Mouse (Mus musculus): ENCODE measurements at regions not wholly inside any gene's neighbourhood (a gene's known extent, or its start where the extent isn't known, plus 50 kb on each side); places are given as distances from the start of the nearest gene placed in this dataset.

GRCm38 (mm10) chr15:63704636-63705035 lies 140.3 kb downstream of the Gsdmc2 start:
- Histone ChIP-seq H3K4me2 (ENCODE audit: low read depth) (no peak overlapping the region), H3K27me3 (ENCODE audit: insufficient read depth, low read length) (no peaks in the 10 kb centered on the region), H3K9ac (no peak overlapping the region), H3K4me3 (ENCODE audit: low read depth, low read length) (no peak overlapping the region), H3K4me1 (ENCODE audit: insufficient read depth) (no peaks in the 10 kb centered on the region), H3K36me3 (ENCODE audit: insufficient read depth) (no peaks in the 10 kb centered on the region), H3K27ac (ENCODE audit: low read depth, low read length) (no peak overlapping the region), H3K9me3 (ENCODE audit: low read length) (no peaks in the 10 kb centered on the region)
- no peak for TF ChIP-seq CTCF (IDR thresholded peaks at IDR 0.05; ENCODE audit: low read depth)
- ATAC-seq (no peak), DNase-seq (no peak)
- WGBS = 90% methylated on average over 8 of the region's 8 CpGs

GRCm38 (mm10) chr15:63697831-63698230 lies 147.1 kb downstream of the Gsdmc2 start:
- TF ChIP-seq CTCF (IDR thresholded peaks at IDR 0.05; ENCODE audit: low read depth) = peak; percentile 30
- Histone ChIP-seq H3K27me3 (ENCODE audit: insufficient read depth, low read length) (no peaks in the 10 kb centered on the region), H3K4me2 (ENCODE audit: low read depth) (no peak overlapping the region), H3K9me3 (ENCODE audit: low read length) (no peaks in the 10 kb centered on the region), H3K4me3 (ENCODE audit: low read depth, low read length) (no peak overlapping the region), H3K9ac (no peak overlapping the region), H3K36me3 (ENCODE audit: insufficient read depth) (no peaks in the 10 kb centered on the region), H3K4me1 (ENCODE audit: insufficient read depth) (no peaks in the 10 kb centered on the region; the same call in 1 of the 2 replicates), H3K27ac (ENCODE audit: low read depth, low read length) (no peak overlapping the region)
- ATAC-seq (no peak), DNase-seq (no peak)
- WGBS = 95% methylated on average over 10 of the region's 10 CpGs

- 71% methylated on average over 3 of the region's 3 CpGs for WGBS
- no peak for ATAC-seq
Observed at GRCm38 (mm10) chr15:63694150-63694549, 150.8 kb downstream of the Gsdmc2 start.

GRCm38 (mm10) chr15:63693561-63693960 lies 151.4 kb downstream of the Gsdmc2 start:
- no peak for ATAC-seq
- no peaks in the 10 kb centered on the region for H3K36me3 ChIP-seq (ENCODE audit: insufficient read depth)
- H3K27me3 ChIP-seq (ENCODE audit: insufficient read depth, low read length) = no peaks in the 10 kb centered on the region
- no peak for TF ChIP-seq CTCF (IDR thresholded peaks at IDR 0.05; ENCODE audit: low read depth)
- H3K9me3 ChIP-seq (ENCODE audit: low read length) = no peaks in the 10 kb centered on the region
- 67% methylated on average over 2 of the region's 2 CpGs for WGBS
- no peak overlapping the region for H3K4me2 ChIP-seq (ENCODE audit: low read depth)
- no peaks in the 10 kb centered on the region; the same call in 1 of the 2 replicates for H3K4me1 ChIP-seq (ENCODE audit: insufficient read depth)
- H3K4me3 ChIP-seq (ENCODE audit: low read depth, low read length) = no peak overlapping the region
- DNase-seq = no peak
- H3K27ac ChIP-seq (ENCODE audit: low read depth, low read length) = no peak overlapping the region
- H3K9ac ChIP-seq = no peak overlapping the region

More at GRCm38 (mm10) chr15:63694150-63694549, 150.8 kb downstream of the Gsdmc2 start:
- no peaks in the 10 kb centered on the region for H3K9me3 ChIP-seq (ENCODE audit: low read length)
- no peak overlapping the region for H3K4me3 ChIP-seq (ENCODE audit: low read depth, low read length)
- TF ChIP-seq CTCF (IDR thresholded peaks at IDR 0.05; ENCODE audit: low read depth) = no peak
- DNase-seq = no peak
- H3K36me3 ChIP-seq (ENCODE audit: insufficient read depth) = no peaks in the 10 kb centered on the region
- H3K9ac ChIP-seq = no peak overlapping the region
- H3K4me1 ChIP-seq (ENCODE audit: insufficient read depth) = no peaks in the 10 kb centered on the region; the same call in 1 of the 2 replicates
- no peak overlapping the region for H3K27ac ChIP-seq (ENCODE audit: low read depth, low read length)
- no peaks in the 10 kb centered on the region for H3K27me3 ChIP-seq (ENCODE audit: insufficient read depth, low read length)
- H3K4me2 ChIP-seq (ENCODE audit: low read depth) = no peak overlapping the region

GRCm38 (mm10) chr15:63692491-63693295 lies 152.3 kb downstream of the Gsdmc2 start:
- DNase-seq (no peak), ATAC-seq (no peak)
- TF ChIP-seq CTCF (IDR thresholded peaks at IDR 0.05; ENCODE audit: low read depth) = no peak
- Histone ChIP-seq H3K9me3 (ENCODE audit: low read length) (no peaks in the 10 kb centered on the region), H3K36me3 (ENCODE audit: insufficient read depth) (no peaks in the 10 kb centered on the region), H3K4me3 (ENCODE audit: low read depth, low read length) (no peak overlapping the region), H3K4me2 (ENCODE audit: low read depth) (no peak overlapping the region), H3K27ac (ENCODE audit: low read depth, low read length) (no peak overlapping the region), H3K4me1 (ENCODE audit: insufficient read depth) (no peaks in the 10 kb centered on the region; the same call in 1 of the 2 replicates), H3K27me3 (ENCODE audit: insufficient read depth, low read length) (no peaks in the 10 kb centered on the region), H3K9ac (no peak overlapping the region)
- WGBS = 15% methylated on average over 9 of the region's 9 CpGs

GRCm38 (mm10) chr15:63689788-63690575 lies 155.0 kb downstream of the Gsdmc2 start:
- Histone ChIP-seq H3K9ac (no peak overlapping the region), H3K27ac (ENCODE audit: low read depth, low read length) (no peak overlapping the region), H3K9me3 (ENCODE audit: low read length) (no peaks in the 10 kb centered on the region), H3K27me3 (ENCODE audit: insufficient read depth, low read length) (no peaks in the 10 kb centered on the region), H3K4me1 (ENCODE audit: insufficient read depth) (no peaks in the 10 kb centered on the region; the same call in 1 of the 2 replicates), H3K4me2 (ENCODE audit: low read depth) (no peak overlapping the region), H3K4me3 (ENCODE audit: low read depth, low read length) (no peak overlapping the region), H3K36me3 (ENCODE audit: insufficient read depth) (no peaks in the 10 kb centered on the region)
- 64% methylated on average over 5 of the region's 5 CpGs for WGBS
- ATAC-seq (no peak), DNase-seq (no peak)
- no peak for TF ChIP-seq CTCF (IDR thresholded peaks at IDR 0.05; ENCODE audit: low read depth)

- Histone ChIP-seq H3K36me3 (ENCODE audit: insufficient read depth) (no peaks in the 10 kb centered on the region), H3K4me1 (ENCODE audit: insufficient read depth) (no peaks in the 10 kb centered on the region; the same call in 1 of the 2 replicates), H3K9ac (no peak overlapping the region), H3K27me3 (ENCODE audit: insufficient read depth, low read length) (no peaks in the 10 kb centered on the region), H3K9me3 (ENCODE audit: low read length) (no peaks in the 10 kb centered on the region), H3K4me3 (ENCODE audit: low read depth, low read length) (no peak overlapping the region), H3K4me2 (ENCODE audit: low read depth) (no peak overlapping the region), H3K27ac (ENCODE audit: low read depth, low read length) (no peak overlapping the region)
- WGBS = 92% methylated on average over 1 of the region's 1 CpGs
- ATAC-seq = no peak
- TF ChIP-seq CTCF (IDR thresholded peaks at IDR 0.05; ENCODE audit: low read depth) = no peak
- no peak for DNase-seq
Observed at GRCm38 (mm10) chr15:63687852-63688251, 157.1 kb downstream of the Gsdmc2 start.
